Mouse (Mus musculus): Measurements from ENCODE around the gene Flrt3. TPM values are rescaled to one million over a fixed set of nuclear protein-coding genes. Genes with fewer than 3 reads are reported as not detected.

The Flrt3 gene
- polyA plus RNA-seq, 1 experiment from 2014 or later, result 1.2 TPM

DNA sequence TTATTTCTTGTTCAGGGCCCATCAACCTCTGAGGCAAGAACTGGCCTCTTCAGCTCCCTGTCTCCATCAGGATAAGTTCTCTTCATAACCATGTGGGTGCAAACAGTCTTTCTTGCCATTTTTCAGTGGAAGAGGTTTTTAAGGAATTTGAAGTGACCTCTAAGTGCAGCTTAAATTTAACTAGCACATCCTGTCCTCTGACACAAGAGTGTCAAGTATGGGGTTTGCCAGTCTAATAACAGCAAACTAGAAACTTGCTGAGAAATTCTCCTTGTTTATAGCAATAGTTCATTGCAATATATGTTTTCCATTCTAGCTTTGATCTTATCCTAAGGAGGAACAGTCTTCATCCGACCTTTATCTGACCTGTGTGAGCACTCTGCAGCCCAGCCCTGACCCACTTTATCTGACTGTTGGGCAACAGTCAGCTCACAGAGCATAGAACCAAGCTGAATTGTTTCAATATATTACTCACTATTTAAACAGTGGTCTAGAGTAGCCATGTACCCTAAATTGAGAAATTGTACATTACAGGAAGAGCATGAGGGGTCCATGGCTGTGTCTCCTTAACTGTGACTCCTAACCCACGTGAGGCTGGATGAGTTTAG lies 49.4 kb downstream of the Flrt3 start:
- Histone ChIP-seq H3K4me2 (no peak overlapping the region), H3K9ac (no peak overlapping the region), H3K4me3 (replicated peaks) (no peak overlapping the region), H3K27ac (no peak overlapping the region), H3K4me1 (replicated peaks) (no peaks in the 10 kb centered on the region), H3K27me3 (no peaks in the 10 kb centered on the region), H3K36me3 (no peaks in the 10 kb centered on the region), H3K9me3 (replicated peaks) (no peaks in the 10 kb centered on the region)
- DNase-seq (no peak), ATAC-seq (ENCODE audit: low read depth) (no peak)
- WGBS (ENCODE audit: insufficient replicate concordance), result 38% methylated on average over 2 of the region's 2 CpGs

DNA sequence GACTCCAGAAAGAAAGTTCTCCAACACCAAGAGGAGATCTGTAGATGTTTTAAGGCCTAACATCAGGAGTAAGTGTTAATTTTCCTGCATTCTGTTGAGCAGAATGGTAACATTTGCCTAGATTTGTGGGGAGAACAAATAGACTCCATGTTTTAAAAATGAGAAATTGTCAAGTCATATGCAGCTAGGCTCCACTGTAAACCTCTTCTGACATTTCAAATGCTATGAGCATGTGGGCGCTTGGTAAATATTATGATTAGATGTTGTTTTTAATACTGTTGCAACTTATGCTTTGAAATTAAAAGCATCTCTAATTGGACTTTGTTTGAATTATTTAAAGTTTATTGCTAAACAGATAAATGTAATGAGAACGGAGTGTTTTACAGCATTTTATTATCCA lies 55.8 kb downstream of the Flrt3 start:
- Histone ChIP-seq H3K4me2 (no peak overlapping the region), H3K36me3 (no peaks in the 10 kb centered on the region), H3K27ac (no peak overlapping the region), H3K9ac (no peak overlapping the region), H3K4me3 (replicated peaks) (no peak overlapping the region), H3K27me3 (no peaks in the 10 kb centered on the region), H3K9me3 (replicated peaks) (no peaks in the 10 kb centered on the region), H3K4me1 (replicated peaks) (no peaks in the 10 kb centered on the region)
- no peak for ATAC-seq (ENCODE audit: low read depth)
- WGBS (ENCODE audit: insufficient replicate concordance), result 69% methylated on average over 2 of the region's 2 CpGs
- DNase-seq, result no peak
